Mouse (Mus musculus) erythroblast, embryonic 14.5 days (primary cell): ENCODE measurements around the gene Ppwd1.

Experiments used
- GATA1 ChIP-seq: IDR thresholded peaks from 2 replicates; pipeline ENCODE4 v1.6.1; 2012; ENCODE audit warnings: low read length, inconsistent platforms, mixed read lengths
- TAL1 ChIP-seq: IDR thresholded peaks from 3 replicates; pipeline ENCODE4 v1.6.1; 2012; ENCODE audit warnings: low read length, inconsistent platforms, mixed read lengths

GRCm38 (mm10) chr13:104228384-104229066 is at the start of gene Ppwd1, which contains the start of gene Cenpk:
- TF ChIP-seq GATA1 (no peak), TAL1 (no peak)
